Mouse (Mus musculus): Measurements from ENCODE around the gene Tbcb. TPM values are rescaled to one million over a fixed set of nuclear protein-coding genes. Genes with fewer than 3 reads are reported as not detected.

The Tbcb gene
- polyA plus RNA-seq, 1 experiment: 136 TPM

GRCm38 (mm10) chr7:30232631-30233148 is 618 bp upstream of the Tbcb start:
- peaks cover 1% of the 10 kb centered on the region; the same call in 1 of the 2 replicates for H3K4me1 ChIP-seq (ENCODE audit: control insufficient read depth, insufficient read depth, low read length)
- TF ChIP-seq POLR2A (IDR thresholded peaks at IDR 0.05; ENCODE audit: extremely low read depth, insufficient read depth, low read length): no peak
- TF ChIP-seq CTCF (IDR thresholded peaks at IDR 0.05; ENCODE audit: extremely low read depth, insufficient read depth, low read length): peak; percentile 29; the same call in 1 of the 2 replicates
- peak overlapping the region; percentile 63 for H3K4me3 ChIP-seq (ENCODE audit: insufficient read depth, low read length)
- peak overlapping the region; percentile 25; the same call in 1 of the 2 replicates for H3K27ac ChIP-seq (ENCODE audit: insufficient read depth, low read length)

- peak overlapping the region; percentile 63 for H3K4me3 ChIP-seq (ENCODE audit: insufficient read depth, low read length)
- peaks cover 1% of the 10 kb centered on the region; the same call in 1 of the 2 replicates for H3K4me1 ChIP-seq (ENCODE audit: control insufficient read depth, insufficient read depth, low read length)
- TF ChIP-seq CTCF (IDR thresholded peaks at IDR 0.05; ENCODE audit: extremely low read depth, insufficient read depth, low read length): no peak
- no peak for TF ChIP-seq POLR2A (IDR thresholded peaks at IDR 0.05; ENCODE audit: extremely low read depth, insufficient read depth, low read length)
- no peak overlapping the region for H3K27ac ChIP-seq (ENCODE audit: insufficient read depth, low read length)
Observed at GRCm38 (mm10) chr7:30231328-30231668, 774 bp downstream of the Tbcb start.

GRCm38 (mm10) chr7:30224206-30224605 is 7.9 kb downstream of the Tbcb start:
- no peak overlapping the region for H3K4me3 ChIP-seq (ENCODE audit: insufficient read depth, low read length)
- peaks cover 3% of the 10 kb centered on the region; the same call in 1 of the 2 replicates for H3K4me1 ChIP-seq (ENCODE audit: control insufficient read depth, insufficient read depth, low read length)
- TF ChIP-seq POLR2A (IDR thresholded peaks at IDR 0.05; ENCODE audit: extremely low read depth, insufficient read depth, low read length): no peak
- no peak for TF ChIP-seq CTCF (IDR thresholded peaks at IDR 0.05; ENCODE audit: extremely low read depth, insufficient read depth, low read length)
- no peak overlapping the region for H3K27ac ChIP-seq (ENCODE audit: insufficient read depth, low read length)

GRCm38 (mm10) chr7:30222205-30222604 is 9.9 kb downstream of the Tbcb start:
- Histone ChIP-seq H3K4me3 (ENCODE audit: insufficient read depth, low read length) (no peak overlapping the region), H3K4me1 (ENCODE audit: control insufficient read depth, insufficient read depth, low read length) (peaks cover 3% of the 10 kb centered on the region; the same call in 1 of the 2 replicates), H3K27ac (ENCODE audit: insufficient read depth, low read length) (no peak overlapping the region)
- TF ChIP-seq CTCF (IDR thresholded peaks at IDR 0.05; ENCODE audit: extremely low read depth, insufficient read depth, low read length) (no peak), POLR2A (IDR thresholded peaks at IDR 0.05; ENCODE audit: extremely low read depth, insufficient read depth, low read length) (no peak)

GRCm38 (mm10) chr7:30221433-30221832 is 10.6 kb downstream of the Tbcb start:
- Histone ChIP-seq H3K4me3 (ENCODE audit: insufficient read depth, low read length) (no peak overlapping the region), H3K4me1 (ENCODE audit: control insufficient read depth, insufficient read depth, low read length) (peaks cover 3% of the 10 kb centered on the region; the same call in 1 of the 2 replicates), H3K27ac (ENCODE audit: insufficient read depth, low read length) (no peak overlapping the region)
- no peak for TF ChIP-seq POLR2A (IDR thresholded peaks at IDR 0.05; ENCODE audit: extremely low read depth, insufficient read depth, low read length)
- TF ChIP-seq CTCF (IDR thresholded peaks at IDR 0.05; ENCODE audit: extremely low read depth, insufficient read depth, low read length): no peak

- Histone ChIP-seq H3K27ac (ENCODE audit: insufficient read depth, low read length) (no peak overlapping the region), H3K4me1 (ENCODE audit: control insufficient read depth, insufficient read depth, low read length) (peaks cover 3% of the 10 kb centered on the region; the same call in 1 of the 2 replicates), H3K4me3 (ENCODE audit: insufficient read depth, low read length) (peak overlapping the region; percentile 52)
- TF ChIP-seq POLR2A (IDR thresholded peaks at IDR 0.05; ENCODE audit: extremely low read depth, insufficient read depth, low read length) (no peak), CTCF (IDR thresholded peaks at IDR 0.05; ENCODE audit: extremely low read depth, insufficient read depth, low read length) (no peak)
Observed at GRCm38 (mm10) chr7:30220008-30220356, 12.1 kb downstream of the Tbcb start.

- H3K27ac ChIP-seq (ENCODE audit: insufficient read depth, low read length): no peak overlapping the region
- TF ChIP-seq CTCF (IDR thresholded peaks at IDR 0.05; ENCODE audit: extremely low read depth, insufficient read depth, low read length) (no peak), POLR2A (IDR thresholded peaks at IDR 0.05; ENCODE audit: extremely low read depth, insufficient read depth, low read length) (no peak)
- H3K4me3 ChIP-seq (ENCODE audit: insufficient read depth, low read length): peak overlapping the region; percentile 52
- peaks cover 3% of the 10 kb centered on the region; the same call in 1 of the 2 replicates for H3K4me1 ChIP-seq (ENCODE audit: control insufficient read depth, insufficient read depth, low read length)
Observed at GRCm38 (mm10) chr7:30219293-30220007, 12.6 kb downstream of the Tbcb start.

GRCm38 (mm10) chr7:30217277-30217676 is 14.8 kb downstream of the Tbcb start:
- Histone ChIP-seq H3K4me1 (ENCODE audit: control insufficient read depth, insufficient read depth, low read length) (peaks cover 3% of the 10 kb centered on the region; the same call in 1 of the 2 replicates), H3K27ac (ENCODE audit: insufficient read depth, low read length) (no peak overlapping the region), H3K4me3 (ENCODE audit: insufficient read depth, low read length) (no peak overlapping the region)
- TF ChIP-seq POLR2A (IDR thresholded peaks at IDR 0.05; ENCODE audit: extremely low read depth, insufficient read depth, low read length) (no peak), CTCF (IDR thresholded peaks at IDR 0.05; ENCODE audit: extremely low read depth, insufficient read depth, low read length) (no peak)

- Histone ChIP-seq H3K27ac (ENCODE audit: insufficient read depth, low read length) (no peak overlapping the region), H3K4me1 (ENCODE audit: control insufficient read depth, insufficient read depth, low read length) (peaks cover 3% of the 10 kb centered on the region; the same call in 1 of the 2 replicates), H3K4me3 (ENCODE audit: insufficient read depth, low read length) (no peak overlapping the region; the same call in 1 of the 2 replicates)
- TF ChIP-seq POLR2A (IDR thresholded peaks at IDR 0.05; ENCODE audit: extremely low read depth, insufficient read depth, low read length): 0 out of 2 replicates have a peak, but pooled peaks have one; percentile 18
- peak; percentile 72 for TF ChIP-seq CTCF (IDR thresholded peaks at IDR 0.05; ENCODE audit: extremely low read depth, insufficient read depth, low read length)
Observed at GRCm38 (mm10) chr7:30216723-30217151, 15.3 kb downstream of the Tbcb start.

- Histone ChIP-seq H3K4me1 (ENCODE audit: control insufficient read depth, insufficient read depth, low read length) (peaks cover 3% of the 10 kb centered on the region; the same call in 1 of the 2 replicates), H3K4me3 (ENCODE audit: insufficient read depth, low read length) (no peak overlapping the region), H3K27ac (ENCODE audit: insufficient read depth, low read length) (no peak overlapping the region)
- no peak for TF ChIP-seq POLR2A (IDR thresholded peaks at IDR 0.05; ENCODE audit: extremely low read depth, insufficient read depth, low read length)
- no peak for TF ChIP-seq CTCF (IDR thresholded peaks at IDR 0.05; ENCODE audit: extremely low read depth, insufficient read depth, low read length)
Observed at GRCm38 (mm10) chr7:30215875-30216274, 16.2 kb downstream of the Tbcb start.
